Mouse (Mus musculus) ES-Bruce4 (cell line): ENCODE measurements around the gene Vgll4.

Experiments
- CTCF ChIP-seq: IDR thresholded peaks from one replicate; pipeline ENCODE4 v1.8.1; 2011; ENCODE audit warnings: low read depth, low read length
- EP300 ChIP-seq: IDR thresholded peaks from 2 replicates; pipeline ENCODE4 v1.6.1; 2011; ENCODE audit warnings: low read depth, low read length; ENCODE audit not compliant: insufficient read depth
- POLR2A ChIP-seq: IDR thresholded peaks from one replicate; pipeline ENCODE4 v1.8.1; 2011; ENCODE audit warnings: low read length; ENCODE audit not compliant: insufficient read depth

- no peak for TF ChIP-seq CTCF
- TF ChIP-seq POLR2A, result no peak
- TF ChIP-seq EP300, result no peak
Measured at GRCm38 (mm10) chr6:114963636-114964035, 6.2 kb downstream of the Vgll4 start.
